Mouse (Mus musculus): Measurements from ENCODE around the gene Card19. TPM values are rescaled to one million over a fixed set of nuclear protein-coding genes. Genes with fewer than 3 reads are reported as not detected.

Card19 gene
- total RNA-seq, 2 experiments from 2014 or later, result 93.6 to 118 TPM

GRCm38 (mm10) chr13:49195651-49196050, 20.2 kb downstream of the Card19 start:
- no peak for DNase-seq

GRCm38 (mm10) chr13:49194811-49195210, 21.0 kb downstream of the Card19 start:
- DNase-seq, result no peak

GRCm38 (mm10) chr13:49193650-49194049, 22.2 kb downstream of the Card19 start:
- DNase-seq, result no peak

GRCm38 (mm10) chr13:49192156-49192855, 23.5 kb downstream of the Card19 start:
- no peak for DNase-seq

- DNase-seq, result no peak
Measured at GRCm38 (mm10) chr13:49191673-49192035, 24.2 kb downstream of the Card19 start.

GRCm38 (mm10) chr13:49190876-49191672, 24.8 kb downstream of the Card19 start:
- no peak for DNase-seq

- peak; percentile 51 for DNase-seq
Measured at GRCm38 (mm10) chr13:49189970-49190870, 25.6 kb downstream of the Card19 start.

- no peak for DNase-seq
Measured at GRCm38 (mm10) chr13:49188966-49189360, 26.9 kb downstream of the Card19 start.

- DNase-seq, result no peak
Measured at GRCm38 (mm10) chr13:49188219-49188965, 27.4 kb downstream of the Card19 start.

- DNase-seq, result peak; percentile 80
Measured at GRCm38 (mm10) chr13:49187288-49188218, 28.3 kb downstream of the Card19 start, which contains the start of gene Ninj1. TSS of gene Ninj1 (plus strand) at chr13:49187485.

- DNase-seq, result no peak
Measured at GRCm38 (mm10) chr13:49186798-49187287, 29.0 kb downstream of the Card19 start.

GRCm38 (mm10) chr13:49183646-49184045, 32.2 kb downstream of the Card19 start:
- peak; percentile 37 for DNase-seq

- no peak for DNase-seq
Measured at GRCm38 (mm10) chr13:49183161-49183560, 32.7 kb downstream of the Card19 start.

GRCm38 (mm10) chr13:49181411-49181984, 34.3 kb downstream of the Card19 start:
- no peak for DNase-seq

GRCm38 (mm10) chr13:49180691-49181090, 35.1 kb downstream of the Card19 start:
- no peak for DNase-seq

GRCm38 (mm10) chr13:49180274-49180673, 35.6 kb downstream of the Card19 start:
- no peak for DNase-seq

GRCm38 (mm10) chr13:49178839-49179585, 36.8 kb downstream of the Card19 start:
- peak; percentile 70 for DNase-seq

GRCm38 (mm10) chr13:49175509-49175908, 40.3 kb downstream of the Card19 start:
- no peak for DNase-seq

GRCm38 (mm10) chr13:49172971-49173596, 42.8 kb downstream of the Card19 start:
- DNase-seq, result peak; percentile 76
